Mouse (Mus musculus) right cerebral cortex, postnatal 4 days (tissue): ENCODE measurements around the gene Cyth2.

Source experiments
- DNase-seq: peaks from one replicate; pipeline ENCODE4 v3.0.0-alpha.2; 2022

Gene Cyth2

GRCm38 (mm10) chr7:45784524-45785372 lies 29.6 kb downstream of the Cyth2 start, which contains the start of gene Sult2b1:
Gene Sult2b1, minus strand, starts transcription at chr7:45784669.
- DNase-seq, result peak; percentile 94

- peak; percentile 88 for DNase-seq
Observed at GRCm38 (mm10) chr7:45783511-45784091, 30.8 kb downstream of the Cyth2 start, which contains the start of gene Lmtk3. Gene Lmtk3, plus strand, starts transcription at chr7:45783738.

GRCm38 (mm10) chr7:45782271-45782670 lies 32.1 kb downstream of the Cyth2 start:
- no peak for DNase-seq

GRCm38 (mm10) chr7:45779081-45779641 lies 35.2 kb downstream of the Cyth2 start:
- DNase-seq, result no peak

- DNase-seq, result no peak
Observed at GRCm38 (mm10) chr7:45775237-45775636, 39.1 kb downstream of the Cyth2 start.

GRCm38 (mm10) chr7:45771101-45771500 lies 43.3 kb downstream of the Cyth2 start:
- no peak for DNase-seq

GRCm38 (mm10) chr7:45770427-45771082 lies 43.8 kb downstream of the Cyth2 start:
- DNase-seq, result no peak

- DNase-seq, result no peak
Observed at GRCm38 (mm10) chr7:45767500-45767899, 46.9 kb downstream of the Cyth2 start.

- no peak for DNase-seq
Observed at GRCm38 (mm10) chr7:45766764-45767163, 47.6 kb downstream of the Cyth2 start.

GRCm38 (mm10) chr7:45765995-45766394 lies 48.4 kb downstream of the Cyth2 start:
- no peak for DNase-seq

GRCm38 (mm10) chr7:45760151-45760550 lies 54.2 kb downstream of the Cyth2 start:
- DNase-seq, result no peak

- no peak for DNase-seq
Observed at GRCm38 (mm10) chr7:45759400-45759799, 55.0 kb downstream of the Cyth2 start.
